In the genomic region with DNA sequence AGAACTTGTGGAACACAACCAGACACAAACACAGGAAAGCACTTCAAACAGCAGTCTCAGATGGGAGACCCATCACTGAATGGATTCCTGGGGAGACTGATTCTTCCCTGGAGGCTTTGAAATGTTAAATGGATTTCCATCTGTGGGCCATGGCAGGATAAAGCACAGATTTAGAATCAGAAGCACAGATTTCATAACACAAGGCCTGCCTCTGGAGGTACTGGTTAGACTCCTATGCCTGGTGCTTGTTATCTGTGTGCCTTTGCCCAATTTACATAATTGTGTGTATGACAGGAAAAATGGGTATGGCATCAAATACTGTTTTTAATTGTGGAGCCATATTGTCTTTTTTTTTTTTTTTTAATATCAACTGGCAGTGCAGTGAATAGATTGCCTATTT, we compare ENCODE assay signal across 26 mouse cellular contexts.
DNase-seq lines count a peak whose midpoint lies in the region; ATAC-seq and TF ChIP-seq lines count a peak whose summit lies in the region.
"Had no signal": no experiment of that assay in that cellular context is flagged by ENCODE, and none has a peak within 500 bp of the region (broad histone marks: within the 10 kb centered on the region; RNA-seq: fewer than 3 reads in every experiment).

No protein-coding gene starts in this region.

- no peaks in the 10 kb centered on the region for H3K36me3 ChIP-seq in forebrain, embryonic 14.5 days (ENCODE audit: control insufficient read depth, insufficient read depth, low read length)
- H3K36me3 ChIP-seq in forebrain, embryonic 11.5 days (ENCODE audit: control insufficient read depth, insufficient read depth, low read length) = no peaks in the 10 kb centered on the region
- no peaks in the 10 kb centered on the region for H3K36me3 ChIP-seq in forebrain, postnatal 0 days (ENCODE audit: insufficient read depth)
- H3K36me3 ChIP-seq: G1E; heart, embryonic 10.5 days; heart, embryonic 13.5 days had no signal

- TF ChIP-seq POLR2A in brain, embryonic 14.5 days (IDR thresholded peaks at IDR 0.05; ENCODE audit: borderline replicate concordance, extremely low read depth, insufficient read depth, insufficient read length, poor library complexity, severe bottlenecking) = no peak

- H3K4me2 ChIP-seq in forebrain, embryonic 14.5 days (ENCODE audit: low read length) = no peak overlapping the region
- no peak overlapping the region for H3K4me2 ChIP-seq in forebrain, embryonic 11.5 days (ENCODE audit: low read depth, low read length, severe bottlenecking)
- H3K4me2 ChIP-seq in forebrain, postnatal 0 days (ENCODE audit: low read depth) = no peak overlapping the region
- H3K4me2 ChIP-seq: heart, embryonic 13.5 days; hindbrain, embryonic 14.5 days had no signal

- H3K9ac ChIP-seq in forebrain, embryonic 14.5 days (ENCODE audit: low read length) = no peak overlapping the region
- H3K9ac ChIP-seq in forebrain, embryonic 11.5 days (ENCODE audit: low read length) = no peak overlapping the region
- no peak overlapping the region for H3K9ac ChIP-seq in forebrain, postnatal 0 days
- H3K9ac ChIP-seq: heart, embryonic 13.5 days; hindbrain, embryonic 14.5 days had no signal

- no peaks in the 10 kb centered on the region for H3K9me3 ChIP-seq in forebrain, embryonic 14.5 days (replicated peaks; ENCODE audit: control insufficient read depth, low read length)
- H3K9me3 ChIP-seq in forebrain, embryonic 11.5 days (ENCODE audit: control insufficient read depth, low read length) = no peaks in the 10 kb centered on the region
- no peaks in the 10 kb centered on the region for H3K9me3 ChIP-seq in forebrain, postnatal 0 days (ENCODE audit: low read length)
- H3K9me3 ChIP-seq: G1E; heart, embryonic 10.5 days; heart, embryonic 13.5 days had no signal

- H3K4me1 ChIP-seq in forebrain, embryonic 14.5 days (ENCODE audit: control insufficient read depth, insufficient read depth, low read length) = peaks cover 2% of the 10 kb centered on the region; the same call in 1 of the 2 replicates
- H3K4me1 ChIP-seq in forebrain, embryonic 11.5 days (replicated peaks; ENCODE audit: control insufficient read depth, insufficient read depth, low read length) = no peaks in the 10 kb centered on the region
- H3K4me1 ChIP-seq in forebrain, postnatal 0 days (ENCODE audit: insufficient read depth) = no peaks in the 10 kb centered on the region
- H3K4me1 ChIP-seq: heart, embryonic 10.5 days had no signal

- no peak overlapping the region for H3K27ac ChIP-seq in forebrain, embryonic 14.5 days (ENCODE audit: low read depth, low read length)
- H3K27ac ChIP-seq in forebrain, embryonic 11.5 days (ENCODE audit: low read depth, low read length) = no peak overlapping the region
- no peak overlapping the region for H3K27ac ChIP-seq in forebrain, postnatal 0 days (ENCODE audit: low read depth, low read length)
- H3K27ac ChIP-seq: heart, adult 2 months; heart, embryonic 10.5 days; heart, embryonic 13.5 days; hindbrain, embryonic 14.5 days; hindbrain, postnatal 0 days had no signal

- TF ChIP-seq CTCF in brain, embryonic 14.5 days (IDR thresholded peaks at IDR 0.05; ENCODE audit: borderline replicate concordance, extremely low read depth, insufficient read depth, insufficient read length) = no peak
- no peak for TF ChIP-seq CTCF in forebrain, postnatal 0 days (IDR thresholded peaks at IDR 0.05; ENCODE audit: low read depth)

- DNase-seq in forebrain, embryonic 14.5 days (ENCODE audit: low spot score) = peak; percentile 49
- no peak for DNase-seq in forebrain, embryonic 11.5 days (ENCODE audit: low spot score)
- DNase-seq in layer of hippocampus, adult 9-11 months = peak; percentile 48
- no peak for DNase-seq in layer of hippocampus, adult 11-12 months (ENCODE audit: low spot score)
- DNase-seq in brain, embryonic 14.5 days (ENCODE audit: low read depth) = peak; percentile 66
- peak; percentile 61 for DNase-seq in forebrain, postnatal 0 days
- DNase-seq in retina, embryonic 14.5 days (ENCODE audit: low spot score) = no peak
- DNase-seq: adrenal gland, postnatal 10 days; adrenal gland, postnatal 36 days; B cell, adult 2 months; cerebellum, adult 18-20 months; cerebellum, postnatal 14 days; gastrocnemius, postnatal 10 days; gastrocnemius, postnatal 36 days; heart, adult 2 months; heart, postnatal 14 days; heart, postnatal 4 days had no signal

- H3K4me3 ChIP-seq in forebrain, embryonic 14.5 days (ENCODE audit: low read depth, low read length) = no peak overlapping the region
- H3K4me3 ChIP-seq in forebrain, embryonic 11.5 days (ENCODE audit: low read depth, low read length) = no peak overlapping the region
- H3K4me3 ChIP-seq in forebrain, postnatal 0 days (ENCODE audit: low read depth, low read length) = no peak overlapping the region
- H3K4me3 ChIP-seq: heart, adult 2 months; heart, embryonic 10.5 days; heart, embryonic 13.5 days had no signal

- no peak for ATAC-seq in forebrain, embryonic 14.5 days
- no peak for ATAC-seq in forebrain, embryonic 11.5 days (replicated peaks; ENCODE audit: low FRiP score)
- peak; percentile 38; the same call in 1 of the 2 replicates for ATAC-seq in forebrain, postnatal 0 days
- ATAC-seq: inflammation-experienced regulatory T-cells, adult 6 months; intestine, embryonic 16.5 days; Patski had no signal

- no peaks in the 10 kb centered on the region for H3K27me3 ChIP-seq in forebrain, embryonic 14.5 days (replicated peaks; ENCODE audit: control insufficient read depth, insufficient read depth, low read length)
- no peaks in the 10 kb centered on the region for H3K27me3 ChIP-seq in forebrain, embryonic 11.5 days (ENCODE audit: control insufficient read depth, insufficient read depth, low read length)
- H3K27me3 ChIP-seq in forebrain, postnatal 0 days (ENCODE audit: insufficient read depth, low read length) = no peaks in the 10 kb centered on the region
- H3K27me3 ChIP-seq: CH12.LX; heart, embryonic 13.5 days; Patski had no signal

Comparison
In these comparisons a context has a peak if more than half of its experiments do, and no peak if none do; other contexts are left out.
1. DNase-seq: peak in forebrain, embryonic 14.5 days (single experiment), layer of hippocampus, adult 9-11 months (single experiment), brain, embryonic 14.5 days (single experiment) and forebrain, postnatal 0 days (single experiment); none in forebrain, embryonic 11.5 days (single experiment), layer of hippocampus, adult 11-12 months (single experiment) and retina, embryonic 14.5 days (single experiment).